Mouse (Mus musculus) neural tube, embryonic 10.5 days (tissue): Measurements from ENCODE around the gene Cyb5d1.
A peak's percentile ranks its signal among the peaks of the same experiment; 100 is the strongest.

Experiments
- DNase-seq: peaks from one replicate; pipeline ENCODE4 v3.0.0-alpha.2; 2017; ENCODE audit warnings: low spot score; ENCODE audit errors: extremely low spot score

Cyb5d1 gene

DNA sequence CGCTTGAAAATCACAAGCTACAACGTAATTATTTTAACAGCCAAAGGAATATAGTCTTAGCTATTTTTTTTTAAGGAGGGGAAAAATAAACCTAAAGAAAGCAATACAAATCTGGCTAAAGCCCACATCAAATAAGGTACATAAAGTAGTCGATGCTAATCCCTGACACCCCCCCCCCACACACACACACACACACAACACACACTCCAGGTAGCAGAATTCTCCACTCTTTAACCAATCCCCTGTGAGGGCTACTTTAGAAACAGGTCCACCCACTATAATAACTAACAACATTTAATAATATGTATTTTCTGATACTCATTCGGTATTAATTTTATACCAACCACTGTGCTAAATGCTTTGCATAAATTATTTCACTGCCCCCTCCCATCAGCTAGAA, 21.1 kb upstream of the Cyb5d1 start:
- DNase-seq, result no peak

DNA sequence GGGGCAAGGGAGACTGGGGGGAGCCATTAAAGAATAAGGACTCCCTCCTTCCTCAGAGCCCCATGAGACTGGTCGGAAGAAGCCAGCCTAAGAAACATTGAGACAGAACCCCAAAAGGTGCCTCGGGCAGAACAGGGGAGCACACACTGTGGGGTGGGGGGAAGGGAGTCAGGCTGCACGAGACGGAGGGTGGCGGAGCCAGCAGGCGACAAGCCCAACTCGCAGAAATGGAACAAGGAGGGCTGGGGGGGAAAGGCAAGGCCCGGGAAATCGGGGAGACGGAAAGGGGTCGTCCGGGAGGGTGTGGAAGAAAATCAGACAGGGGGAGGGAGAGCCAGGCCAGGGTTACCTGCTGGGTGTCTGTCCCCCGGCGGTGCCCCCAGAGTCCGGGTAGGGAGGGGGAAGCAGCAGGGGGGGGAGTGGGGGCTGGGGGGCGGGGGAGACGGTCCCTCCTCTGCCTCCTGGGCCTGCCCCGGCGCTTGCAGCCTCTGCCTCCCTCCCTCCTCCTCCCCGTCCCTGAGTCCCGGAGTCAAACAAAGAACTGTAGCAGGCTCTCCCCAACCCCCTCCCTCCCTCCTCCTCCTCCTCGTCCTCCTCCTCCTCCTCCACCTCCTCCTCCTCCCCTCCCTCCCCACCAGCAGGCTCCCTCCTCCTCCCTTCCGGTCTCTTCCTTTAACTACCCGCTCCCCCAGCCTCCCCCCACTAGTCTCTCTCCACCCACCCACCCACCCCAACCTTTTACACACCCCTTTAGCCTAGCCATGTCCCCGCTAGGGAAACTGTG, 20.4 kb upstream of the Cyb5d1 start:
- DNase-seq, result peak; percentile 85

DNA sequence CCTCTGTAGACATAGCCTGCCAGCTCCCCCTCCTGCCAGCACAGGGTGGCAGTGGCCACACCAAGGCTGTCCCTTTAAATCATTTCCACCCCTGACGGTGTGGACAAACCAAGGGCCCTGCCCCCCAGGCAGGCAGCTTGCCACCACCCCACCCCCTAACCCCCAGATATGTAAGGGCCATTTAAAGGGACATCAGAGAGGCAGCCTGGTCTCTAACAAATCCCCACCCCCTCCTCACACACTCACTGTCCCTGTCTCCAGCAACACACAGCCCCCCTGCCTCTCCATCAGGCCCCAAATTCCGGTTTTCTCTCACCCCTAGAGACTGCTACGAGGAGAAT, 19.9 kb upstream of the Cyb5d1 start:
- DNase-seq, result peak; percentile 70

GRCm38 (mm10) chr11:69414421-69415326, 19.2 kb upstream of the Cyb5d1 start:
- DNase-seq, result peak; percentile 42

DNA sequence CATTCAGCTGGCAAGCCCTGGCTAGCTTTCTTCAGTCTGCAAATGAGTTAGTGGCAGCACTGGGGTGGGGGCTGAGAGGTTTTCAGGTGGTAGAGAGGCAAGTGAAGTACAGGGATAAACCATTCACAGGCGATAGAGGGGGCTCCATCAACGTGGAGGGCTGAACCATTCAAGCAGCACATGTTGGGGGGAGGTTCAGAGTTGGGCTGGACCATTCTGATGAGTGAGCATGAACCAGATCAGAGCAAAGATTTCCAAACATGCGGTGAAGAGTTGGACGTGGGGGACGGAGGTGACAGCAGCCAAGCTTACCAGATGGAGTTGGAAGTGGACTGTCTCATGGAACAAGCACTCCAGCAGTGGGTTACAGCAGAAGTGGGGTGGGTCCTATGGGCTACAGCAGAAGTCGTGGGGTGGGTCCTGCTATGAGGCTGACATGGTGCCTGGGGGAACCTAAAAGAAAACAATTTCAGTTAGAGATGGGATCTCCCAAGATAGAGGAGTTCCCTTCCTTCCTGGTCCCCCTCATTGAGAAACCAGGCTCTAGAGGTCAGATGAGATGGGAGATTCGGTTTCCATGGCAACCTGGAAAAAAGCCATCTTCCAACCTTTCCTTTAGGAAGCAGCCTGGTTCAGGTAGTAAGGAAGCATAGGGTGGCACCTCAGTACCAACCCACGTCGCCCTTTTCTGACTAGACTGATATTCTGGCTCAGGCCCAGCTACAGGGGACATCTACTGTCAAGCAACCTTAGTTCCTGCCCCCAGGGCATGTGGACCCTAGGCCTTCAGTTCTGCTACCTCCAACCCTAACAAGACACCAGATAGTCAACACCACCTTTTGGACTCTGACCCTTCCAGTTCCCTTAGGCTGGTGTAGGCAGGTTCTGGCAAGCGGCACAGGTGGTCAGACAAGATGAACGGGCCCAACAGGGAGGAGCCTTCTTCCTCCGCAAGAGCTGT, 18.1 kb upstream of the Cyb5d1 start, which contains the start of gene Kdm6b:
Kdm6b (minus strand) TSS at position 455 of the 961 bp plus-strand sequence.
- peak; percentile 47 for DNase-seq

- DNase-seq, result no peak
Measured at GRCm38 (mm10) chr11:69412548-69412947, 17.1 kb upstream of the Cyb5d1 start.

DNA sequence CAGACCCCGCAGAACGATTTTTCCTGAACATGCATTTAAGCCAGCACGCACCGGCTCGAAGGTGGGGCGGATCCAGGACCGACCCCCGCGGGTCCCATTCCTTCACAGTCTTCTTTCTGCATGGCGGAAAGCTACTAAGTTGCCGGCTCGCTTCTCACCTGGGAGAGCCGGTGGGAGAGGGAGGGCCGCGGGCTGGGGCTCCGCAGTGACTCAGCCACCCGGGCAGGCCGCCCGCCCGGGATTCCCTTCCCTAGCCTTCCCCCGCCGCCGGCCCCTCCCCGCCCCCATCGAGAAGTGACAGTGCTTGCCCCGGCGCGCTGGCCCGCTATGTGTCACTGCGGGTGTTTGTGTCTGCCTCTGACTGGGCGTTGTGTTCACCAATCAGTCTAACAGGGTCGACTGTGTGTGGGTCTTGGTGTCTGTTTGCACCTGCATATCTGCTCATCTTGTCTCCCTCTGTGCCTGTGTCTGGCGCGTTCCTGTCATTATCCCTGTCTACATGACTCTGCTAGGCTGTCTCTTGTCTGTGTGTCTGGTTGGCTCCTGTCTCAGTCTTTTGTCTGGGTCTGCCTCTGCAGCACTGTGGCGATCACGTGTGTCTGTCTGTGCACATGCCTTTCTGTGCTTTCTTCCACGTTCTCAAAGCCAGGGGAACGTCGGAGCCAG, 16.2 kb upstream of the Cyb5d1 start:
- DNase-seq, result peak; percentile 67

- peak; percentile 99 for DNase-seq
Measured at GRCm38 (mm10) chr11:69411073-69411535, 15.7 kb upstream of the Cyb5d1 start.

DNA sequence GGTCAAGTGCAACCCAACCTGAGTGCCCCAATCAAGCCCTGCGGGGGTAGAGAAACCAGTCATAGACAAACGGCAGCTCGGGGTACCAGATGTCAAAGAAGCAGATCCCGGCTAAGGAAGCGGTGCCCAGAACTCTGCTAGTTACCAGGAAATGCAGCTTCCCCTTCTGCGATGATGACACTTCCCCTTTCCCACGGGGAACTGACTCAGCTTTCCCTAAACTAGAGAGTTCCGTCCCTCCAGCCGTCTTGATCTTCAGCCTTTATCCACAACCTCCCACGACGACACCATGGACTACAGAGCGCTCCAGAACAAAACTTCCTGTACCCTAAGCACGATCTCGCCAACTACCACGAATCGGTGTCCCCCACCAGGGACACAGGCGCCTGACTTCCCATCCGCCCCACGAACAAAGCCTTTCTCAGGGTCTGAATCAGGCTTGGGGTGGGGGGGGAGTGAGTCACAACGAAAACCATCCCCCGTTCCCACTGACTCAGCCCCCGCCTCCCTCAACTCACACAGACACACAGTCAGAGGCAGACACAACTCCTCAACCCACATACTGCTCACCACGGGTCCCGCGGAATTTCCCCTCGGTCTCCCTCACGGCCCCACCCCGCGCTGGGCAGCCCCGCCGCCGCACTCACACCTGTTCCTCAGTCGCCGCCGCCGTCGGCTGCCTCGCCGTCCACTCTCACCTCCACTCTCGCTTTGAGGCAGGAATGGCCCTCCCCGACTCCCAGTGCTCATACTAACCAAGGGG, 15.1 kb upstream of the Cyb5d1 start:
- no peak for DNase-seq

GRCm38 (mm10) chr11:69410045-69410309, 14.5 kb upstream of the Cyb5d1 start:
- DNase-seq, result no peak

GRCm38 (mm10) chr11:69409378-69410044, 14.1 kb upstream of the Cyb5d1 start:
- DNase-seq, result peak; percentile 92

DNA sequence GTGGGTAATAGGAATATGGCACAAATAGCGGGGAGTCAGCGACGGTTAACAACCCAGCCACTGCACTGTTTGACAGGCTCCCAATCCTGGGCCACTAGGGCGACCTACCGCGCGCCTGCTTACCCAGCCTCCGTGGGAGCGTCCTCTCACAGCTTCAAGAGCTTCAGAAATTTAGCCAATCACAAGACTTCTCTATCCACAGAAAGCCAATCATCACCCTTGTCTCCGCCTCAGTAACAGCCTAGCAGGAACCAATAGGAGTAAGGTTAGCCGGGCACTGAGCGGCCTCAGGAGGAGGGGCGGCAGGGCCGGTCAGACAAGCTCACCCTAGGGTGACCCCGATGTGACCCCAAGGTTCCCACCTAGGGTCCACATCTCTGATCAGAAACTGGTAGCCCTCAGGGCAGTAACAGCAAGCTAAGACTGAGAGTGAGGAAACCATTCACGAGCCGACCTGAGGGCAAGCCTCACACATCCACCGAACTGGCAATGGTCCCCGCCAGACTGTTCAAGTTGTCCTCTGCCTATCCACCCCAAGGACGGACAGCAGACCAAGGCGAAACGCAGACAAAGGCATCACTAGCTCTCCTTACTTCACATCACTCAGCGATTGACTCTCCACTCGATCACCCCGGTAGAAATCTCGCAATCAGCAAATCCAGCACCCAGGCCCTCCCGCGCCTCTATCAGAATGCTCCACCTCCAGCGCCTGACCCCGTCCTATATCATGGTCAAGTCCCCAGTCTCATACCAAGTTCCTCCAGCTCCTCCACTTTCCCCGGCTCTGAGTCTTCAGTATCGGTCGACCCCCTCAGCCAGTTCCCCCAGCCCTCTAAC, 13.3 kb upstream of the Cyb5d1 start:
- DNase-seq, result peak; percentile 85

GRCm38 (mm10) chr11:69407724-69408004, 12.2 kb upstream of the Cyb5d1 start:
- DNase-seq, result no peak

DNA sequence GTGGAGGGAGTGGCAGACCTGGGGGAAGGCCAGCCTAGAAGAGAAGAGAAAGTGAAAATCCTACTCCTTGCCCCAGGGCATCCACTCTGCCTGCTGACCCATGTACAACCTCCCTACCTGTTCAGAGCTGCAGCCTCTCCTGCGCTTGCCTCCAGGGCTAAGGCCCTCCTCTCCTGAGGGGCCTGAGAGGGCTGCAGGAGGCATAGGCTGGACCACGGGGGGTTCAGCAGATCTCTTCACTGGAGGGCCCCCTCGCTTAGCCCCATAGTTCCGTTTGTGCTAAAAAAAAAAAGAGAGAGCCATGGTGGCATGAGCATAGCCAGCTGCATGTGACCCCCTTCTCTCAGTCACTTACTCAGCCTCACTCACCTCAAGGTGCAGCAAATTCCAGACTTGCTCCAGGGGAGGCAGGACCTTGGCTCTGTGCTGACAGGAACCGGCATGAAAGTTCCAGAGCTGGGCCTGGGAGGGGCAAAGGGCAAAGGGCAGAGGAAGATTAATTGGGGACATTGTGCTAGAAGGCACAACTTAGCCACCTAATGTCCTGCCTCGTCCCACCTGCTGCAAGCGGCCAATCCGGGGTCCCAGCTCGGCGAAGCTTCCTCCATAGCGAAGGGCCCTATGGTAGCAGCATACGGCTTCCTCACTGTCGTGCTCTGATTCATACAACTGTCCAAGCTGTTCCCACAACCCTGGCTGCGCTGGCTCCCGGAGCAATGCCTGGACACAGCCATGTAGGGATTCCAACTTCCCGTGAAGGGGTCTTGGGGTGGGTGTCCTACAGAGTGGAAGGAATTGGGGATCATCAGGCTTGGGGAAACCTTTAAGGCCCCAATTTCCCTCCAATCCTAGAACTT, 11.7 kb upstream of the Cyb5d1 start:
- no peak for DNase-seq

- DNase-seq, result no peak
Measured at GRCm38 (mm10) chr11:69406282-69406681, 10.9 kb upstream of the Cyb5d1 start.

DNA sequence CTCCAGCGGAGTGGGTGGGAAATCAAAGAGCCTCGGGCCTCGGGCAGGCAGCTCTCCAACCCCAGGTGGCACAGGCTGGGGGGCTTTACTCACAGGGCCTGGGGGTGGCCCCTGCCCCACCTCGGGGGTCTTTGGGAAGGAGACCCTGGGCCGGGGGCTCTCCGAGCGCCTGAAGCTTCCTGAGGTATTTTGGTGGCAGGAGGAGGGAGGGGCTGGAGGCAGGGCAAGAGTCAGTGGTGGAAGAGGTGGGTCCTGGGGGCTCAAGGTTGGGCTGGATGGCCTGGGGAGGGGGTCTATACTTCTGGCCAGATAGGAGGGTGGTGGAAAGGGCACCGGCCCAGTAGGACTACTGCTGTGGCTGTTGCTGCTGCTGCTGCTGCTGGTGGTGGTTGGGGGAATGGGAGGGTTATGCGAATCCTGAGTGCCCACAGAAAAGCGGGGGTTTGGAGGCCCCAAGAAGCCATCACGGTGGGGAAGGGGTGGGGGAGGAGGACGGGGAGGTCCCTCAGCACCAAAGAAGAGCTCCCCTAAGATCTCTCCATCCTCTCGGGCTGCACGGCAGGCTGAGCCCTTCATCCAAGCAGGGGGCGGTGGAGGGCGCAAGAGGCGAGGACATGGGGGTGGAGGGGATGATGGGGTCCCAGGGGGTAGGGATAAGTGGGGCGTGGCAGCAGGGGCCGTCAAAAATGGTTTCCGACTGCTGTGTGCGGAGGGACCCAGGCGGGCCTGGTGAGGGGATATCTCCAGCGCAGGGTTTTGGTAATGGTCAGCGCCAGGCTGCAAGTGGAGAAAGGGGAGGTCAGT, 10.2 kb upstream of the Cyb5d1 start:
- no peak for DNase-seq
